8 mouse cellular contexts compared by ENCODE assay signal in genomic region chr7:65317418-65317817, GRCm38 (mm10).
DNase-seq lines count a peak whose midpoint lies in the region; ATAC-seq lines count a peak whose summit lies in the region.

No protein-coding gene starts in this region.

- H3K27me3 ChIP-seq in hindbrain, embryonic 16.5 days (replicated peaks; ENCODE audit: control insufficient read depth, insufficient read depth, low read length) = no peaks in the 10 kb centered on the region
- no peaks in the 10 kb centered on the region for H3K27me3 ChIP-seq in limb, embryonic 11.5 days (ENCODE audit: control insufficient read depth, insufficient read depth, low read length)

- no peak overlapping the region for H3K4me2 ChIP-seq in hindbrain, embryonic 16.5 days (ENCODE audit: low read length)
- no peak overlapping the region for H3K4me2 ChIP-seq in limb, embryonic 11.5 days (ENCODE audit: low read depth, severe bottlenecking)

- H3K9me3 ChIP-seq in hindbrain, embryonic 16.5 days (ENCODE audit: control insufficient read depth, low read length) = no peaks in the 10 kb centered on the region
- no peaks in the 10 kb centered on the region for H3K9me3 ChIP-seq in limb, embryonic 11.5 days (ENCODE audit: control insufficient read depth, low read length)

- no peaks in the 10 kb centered on the region for H3K4me1 ChIP-seq in hindbrain, embryonic 16.5 days (ENCODE audit: control insufficient read depth, insufficient read depth, low read depth, low read length)
- H3K4me1 ChIP-seq in limb, embryonic 11.5 days (ENCODE audit: control insufficient read depth, insufficient read depth, low read length) = no peaks in the 10 kb centered on the region

- H3K9ac ChIP-seq in hindbrain, embryonic 16.5 days (ENCODE audit: low read depth, low read length) = no peak overlapping the region
- no peak overlapping the region for H3K9ac ChIP-seq in limb, embryonic 11.5 days (ENCODE audit: low read length)

- H3K36me3 ChIP-seq in hindbrain, embryonic 16.5 days (ENCODE audit: control insufficient read depth, insufficient read depth, low read length) = peaks cover 21% of the 10 kb centered on the region
- peaks cover 4% of the 10 kb centered on the region; the same call in 1 of the 2 replicates for H3K36me3 ChIP-seq in limb, embryonic 11.5 days (ENCODE audit: control insufficient read depth, insufficient read depth, low read length)

- 0 out of 2 replicates have a peak, but pooled peaks have one; percentile 7 for ATAC-seq in hindbrain, embryonic 16.5 days
- ATAC-seq in limb, embryonic 11.5 days (ENCODE audit: insufficient number of reproducible peaks, low FRiP score, low TSS enrichment, low read depth) = no peak

- WGBS in hindbrain, embryonic 16.5 days = 39% methylated on average over 5 of the region's 5 CpGs
- WGBS in limb, embryonic 11.5 days = 39% methylated on average over 5 of the region's 5 CpGs

- H3K27ac ChIP-seq in hindbrain, embryonic 16.5 days (ENCODE audit: low read depth, low read length) = no peak overlapping the region
- H3K27ac ChIP-seq in limb, embryonic 11.5 days (replicated peaks; ENCODE audit: low read depth, low read length) = no peak overlapping the region

- DNase-seq in ovary, postnatal 10 days (ENCODE audit: low spot score) = peak; percentile 21
- DNase-seq in ovary, adult 18-20 months (ENCODE audit: low spot score) = no peak
- DNase-seq in adrenal gland, postnatal 36 days = peak; percentile 59 to 76
- peak; percentile 24 for DNase-seq in embryo, embryonic 11.5 days (ENCODE audit: low read depth, low spot score)
- peak; percentile 74 for DNase-seq in limb, embryonic 11.5 days (ENCODE audit: low spot score)
- DNase-seq in ovary, postnatal 14 days (ENCODE audit: low spot score) = peak; percentile 55
- DNase-seq in urinary bladder, postnatal 36 days (ENCODE audit: low spot score in 2 of 2) = peak; percentile 35 to 53

- H3K4me3 ChIP-seq in hindbrain, embryonic 16.5 days (ENCODE audit: low read length) = no peak overlapping the region
- no peak overlapping the region for H3K4me3 ChIP-seq in limb, embryonic 11.5 days (ENCODE audit: low read depth, low read length)
